Mouse (Mus musculus) liver, embryonic 16.5 days (tissue): ENCODE results near the gene Pheta1. TPM values are rescaled to one million over a fixed set of nuclear protein-coding genes. Genes with fewer than 3 reads are reported as not detected.

Source experiments
- ATAC-seq: fragments of 200-750 bp; cut with Nextera tagmentation; 2 replicates; pipeline ENCODE4 v1.8.0; 2017; ENCODE audit warnings: low read depth, mild to moderate bottlenecking, moderate number of reproducible peaks, moderate library complexity
- H3K27ac ChIP-seq: fragments of 300-500 bp; sonication (generic); 2 replicates; pipeline ENCODE4 v1.5.1; 2014; ENCODE audit warnings: mild to moderate bottlenecking, low read length
- H3K27me3 ChIP-seq: fragments of 300-500 bp; sonication (generic); 2 replicates; pipeline ENCODE4 v1.6.1; 2014; ENCODE audit warnings: low read depth, low read length, mixed read lengths; ENCODE audit not compliant: control insufficient read depth, insufficient read depth
- H3K36me3 ChIP-seq: fragments of 300-500 bp; sonication (generic); 2 replicates; pipeline ENCODE4 v1.6.1; 2014; ENCODE audit warnings: mild to moderate bottlenecking; ENCODE audit not compliant: control insufficient read depth, insufficient read depth
- H3K4me1 ChIP-seq: fragments of 300-500 bp; sonication (generic); 2 replicates; pipeline ENCODE4 v1.6.1; 2014; ENCODE audit warnings: low read depth, low read length, mixed read lengths; ENCODE audit not compliant: control insufficient read depth
- H3K4me2 ChIP-seq: fragments of 300-500 bp; sonication (generic); 2 replicates; pipeline ENCODE4 v1.6.1; 2014; ENCODE audit warnings: low read depth, low read length, mixed read lengths
- H3K4me3 ChIP-seq: fragments of 300-500 bp; sonication (generic); 2 replicates; pipeline ENCODE4 v1.5.1; 2014; ENCODE audit warnings: low read depth, mild to moderate bottlenecking, low read length
- H3K9ac ChIP-seq: fragments of 300-500 bp; sonication (generic); 2 replicates; pipeline ENCODE4 v1.6.1; 2014; ENCODE audit warnings: low read depth, low read length
- H3K9me3 ChIP-seq: fragments of 300-500 bp; sonication (generic); replicated peaks from 2 replicates; pipeline ENCODE4 v1.6.1; 2016; ENCODE audit warnings: low read length; ENCODE audit not compliant: control insufficient read depth
- whole genome bisulfite sequencing: fragments of 180-500 bp; shearing (Covaris S2); extraction: QIAGEN DNeasy Blood & Tissue Kit; methylation state at CpG from one replicate; pipeline ENCODE4 v1.1.7; 2014; ENCODE audit not compliant: insufficient replicate concordance; 5-methylcytosine and 5-hydroxymethylcytosine counted together
- microRNA-seq: library from miRNA; unstranded; fragments of <30 nt; microRNA quantifications from one replicate; pipeline ENCODE4, GENCODE M21; 2016
- polyA plus RNA-seq: library from polyadenylated mRNA; unstranded; fragments of >200 nt; fragmentation: Nextera tagmentation; extraction: Ambion mirVana; gene quantifications from 2 replicates; pipeline ENCODE4 v1.2.1, GENCODE M21; 2015

The Pheta1 gene
- polyA plus RNA-seq, 1 experiment from 2014 or later: 4.0 TPM

DNA sequence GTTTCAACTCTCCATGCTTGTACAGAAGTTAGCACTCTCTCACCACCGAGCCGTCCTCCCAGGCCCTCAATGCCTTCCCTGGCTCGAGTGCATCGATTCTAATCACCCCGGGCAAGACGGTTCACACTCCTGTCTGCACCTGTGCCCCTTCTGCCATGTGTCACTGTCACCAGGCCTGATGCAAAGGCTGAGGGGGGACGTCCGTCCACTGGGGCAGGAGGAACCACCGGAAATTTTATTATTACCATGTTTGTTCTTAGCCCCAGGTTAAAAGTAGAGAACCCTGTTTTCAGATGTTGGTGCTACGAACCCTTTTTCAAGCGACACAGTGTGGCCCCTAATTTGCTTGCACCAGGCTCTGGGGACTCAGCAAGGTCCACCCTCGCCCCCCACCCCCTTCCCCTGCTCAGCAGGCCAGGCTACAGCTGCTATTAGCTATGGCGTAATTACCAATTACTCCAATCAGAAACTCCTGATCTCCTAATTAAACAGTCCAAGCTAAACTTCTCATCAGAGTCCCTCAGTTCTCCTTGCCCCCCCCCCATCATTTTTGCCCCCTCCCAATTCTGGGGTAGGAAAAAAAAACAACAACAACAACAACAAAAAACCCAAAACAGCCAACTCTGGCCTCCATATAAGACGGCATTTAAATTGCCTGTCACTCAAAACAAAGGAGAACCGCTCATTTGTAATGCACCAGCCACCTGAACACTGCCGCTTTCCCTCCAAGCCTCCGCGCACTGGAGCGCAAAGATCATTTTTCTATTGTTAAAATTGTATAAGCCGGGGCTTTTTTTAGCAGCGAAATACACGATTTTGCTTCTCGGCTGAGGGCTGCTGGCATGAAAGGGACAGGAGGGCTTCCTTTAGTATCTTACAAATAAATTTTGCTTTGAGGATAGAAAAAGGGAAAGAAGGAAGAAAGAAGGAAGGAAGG, 54.3 kb downstream of the Pheta1 start:
- 69% methylated on average over 23 of the region's 23 CpGs for WGBS

More for the DNA sequence above, 54.3 kb downstream of the Pheta1 start:
- Histone ChIP-seq H3K4me2 (no peak overlapping the region), H3K4me1 (no peaks in the 10 kb centered on the region), H3K27ac (no peak overlapping the region), H3K4me3 (no peak overlapping the region), H3K36me3 (no peaks in the 10 kb centered on the region), H3K27me3 (no peaks in the 10 kb centered on the region), H3K9ac (no peak overlapping the region), H3K9me3 (no peaks in the 10 kb centered on the region)
- no peak for ATAC-seq

Small RNAs within 50 kb of the gene (microRNA-seq; reads per million reads assigned to microRNA genes)
- gene Mir7031: 1.2 reads per million

Other genes with a start within 250 kb of the Pheta1 start
- gene Acad12, start 230.0 kb upstream of the Pheta1 start, polyA plus RNA-seq: 1.8 and 2.1 TPM in 2 replicates
- 3.9 and 5.5 TPM in 2 replicates for gene Acad10, start 188.5 kb upstream of the Pheta1 start, polyA plus RNA-seq
- gene Brap, start 188.4 kb upstream of the Pheta1 start, polyA plus RNA-seq: 22.6 and 22.7 TPM in 2 replicates
- gene Atxn2, start 137.6 kb upstream of the Pheta1 start, polyA plus RNA-seq: 14.5 and 14.6 TPM in 2 replicates
- 5.1 and 6.1 TPM in 2 replicates for gene Sh2b3, start 11.3 kb upstream of the Pheta1 start, polyA plus RNA-seq
- 1.4 and 3.1 TPM in 2 replicates for gene Cux2, start 201.1 kb downstream of the Pheta1 start, polyA plus RNA-seq